In the genomic region with DNA sequence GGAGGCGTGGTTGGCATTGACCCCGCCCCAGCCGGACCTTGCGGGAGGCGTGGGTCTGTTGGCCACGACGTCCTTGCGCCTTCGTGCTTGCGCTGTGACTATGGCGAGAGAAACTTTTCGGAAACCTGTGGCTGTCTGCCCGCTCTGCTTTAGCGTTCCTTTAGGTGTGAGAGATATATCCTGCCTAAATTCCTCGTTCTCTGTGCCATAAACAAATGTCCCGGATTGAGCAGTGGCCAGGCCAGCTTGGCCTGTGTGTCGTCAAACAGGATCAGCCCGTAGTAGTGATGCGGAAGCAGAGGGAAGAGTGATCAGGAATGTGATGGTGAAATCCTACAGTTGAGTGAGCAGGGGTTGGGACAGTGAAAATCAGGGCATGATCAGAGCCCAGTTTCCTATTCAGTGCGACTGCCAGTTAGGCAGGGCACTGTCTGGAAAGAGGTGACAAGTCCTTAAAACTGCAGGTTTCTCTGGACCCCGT, we compare ENCODE assay signal across 8 mouse cellular contexts. TPM values are rescaled to one million over a fixed set of nuclear protein-coding genes. Genes with fewer than 3 reads are reported as not detected.
DNase-seq lines count a peak whose midpoint lies in the region; ATAC-seq and TF ChIP-seq lines count a peak whose summit lies in the region.

No protein-coding gene starts in this region.

- TF ChIP-seq POLR2A in MEL (IDR thresholded peaks at IDR 0.05; ENCODE audit: control insufficient read depth in 1 of 2, insufficient read depth in 1 of 2, low read depth in 1 of 2, low read length in 2 of 2, poor library complexity in 1 of 2): no peak

- peaks cover 10% of the 10 kb centered on the region for H3K79me2 ChIP-seq in MEL (ENCODE audit: control insufficient read depth, insufficient read depth, low read length, poor library complexity)

- no peaks in the 10 kb centered on the region for H3K36me3 ChIP-seq in heart, embryonic 11.5 days (ENCODE audit: control insufficient read depth, insufficient read depth, low read length)
- H3K36me3 ChIP-seq in MEL (ENCODE audit: control insufficient read depth in 1 of 2, insufficient read depth in 2 of 2, low read length in 2 of 2): peaks cover 0 to 19% of the 10 kb centered on the region in 2 experiments; a peak in 2 of 4 replicates
- H3K36me3 ChIP-seq in midbrain, embryonic 10.5 days: no peaks in the 10 kb centered on the region

- peak overlapping the region; percentile 77 for H3K9ac ChIP-seq in heart, embryonic 11.5 days (ENCODE audit: low read depth, low read length)
- H3K9ac ChIP-seq in MEL (ENCODE audit: control insufficient read depth, low read depth, low read length, poor library complexity, severe bottlenecking): no peak overlapping the region; the same call in 1 of the 2 replicates

- TF ChIP-seq CTCF in MEL (IDR thresholded peaks at IDR 0.05 in 2 of 3, conservative IDR thresholded peaks at IDR 0.05 in 1 of 3; ENCODE audit: control insufficient read depth in 1 of 3, insufficient read depth in 1 of 3, low read depth in 2 of 3, low read length in 3 of 3, poor library complexity in 1 of 3, severe bottlenecking in 1 of 3): no peak

- peak overlapping the region; percentile 100 for H3K4me2 ChIP-seq in heart, embryonic 11.5 days

- H3K4me1 ChIP-seq in heart, embryonic 11.5 days (ENCODE audit: control insufficient read depth, insufficient read depth, low read length): peaks cover 22% of the 10 kb centered on the region
- peaks cover 22 to 32% of the 10 kb centered on the region in 2 experiments for H3K4me1 ChIP-seq in MEL (ENCODE audit: control insufficient read depth in 1 of 2, insufficient read depth in 2 of 2, low read length in 2 of 2)
- peaks cover 16% of the 10 kb centered on the region for H3K4me1 ChIP-seq in midbrain, embryonic 10.5 days

- WGBS in heart, embryonic 11.5 days (ENCODE audit: insufficient replicate concordance): 9% methylated on average over 21 of the region's 21 CpGs
- WGBS in midbrain, embryonic 10.5 days: 10% methylated on average over 21 of the region's 21 CpGs

- no peak for TF ChIP-seq RAD21 in MEL (IDR thresholded peaks at IDR 0.05; ENCODE audit: low read depth, low read length)

- no peak for DNase-seq in heart, adult 18-20 months
- DNase-seq in MEL (ENCODE audit: low read depth, low spot score): peak; percentile 35
- DNase-seq in midbrain, embryonic 10.5 days (ENCODE audit: low spot score): no peak
- no peak for DNase-seq in frontal cortex, postnatal 14 days (ENCODE audit: low spot score in 2 of 2)
- DNase-seq in adrenal gland, postnatal 10 days: no peak
- DNase-seq in spleen, postnatal 10 days (ENCODE audit: low spot score in 2 of 2): no peak

- no peak for TF ChIP-seq EP300 in MEL (IDR thresholded peaks at IDR 0.05; ENCODE audit: low read depth in 1 of 2, low read length in 2 of 2)

- H3K27me3 ChIP-seq in heart, embryonic 11.5 days (ENCODE audit: control insufficient read depth, insufficient read depth, low read length): peaks cover 38% of the 10 kb centered on the region
- H3K27me3 ChIP-seq in MEL (ENCODE audit: control insufficient read depth in 1 of 2, insufficient read depth in 2 of 2, low read length in 2 of 2): no peaks in the 10 kb centered on the region
- peaks cover 67% of the 10 kb centered on the region for H3K27me3 ChIP-seq in midbrain, embryonic 10.5 days (ENCODE audit: low read depth, poor library complexity, severe bottlenecking)

- no peak overlapping the region for H3K27ac ChIP-seq in heart, embryonic 11.5 days (ENCODE audit: low read depth, low read length)
- no peak overlapping the region for H3K27ac ChIP-seq in MEL (ENCODE audit: control insufficient read depth, low read depth, low read length)
- H3K27ac ChIP-seq in midbrain, embryonic 10.5 days (replicated peaks): peak overlapping the region; percentile 79

- H3K9me3 ChIP-seq in heart, embryonic 11.5 days (replicated peaks; ENCODE audit: control insufficient read depth, low read length): no peaks in the 10 kb centered on the region
- no peaks in the 10 kb centered on the region for H3K9me3 ChIP-seq in MEL (replicated peaks; ENCODE audit: insufficient read depth, low read length)
- no peaks in the 10 kb centered on the region for H3K9me3 ChIP-seq in midbrain, embryonic 10.5 days (replicated peaks)

- ATAC-seq in heart, embryonic 11.5 days (replicated peaks; ENCODE audit: insufficient number of reproducible peaks, low FRiP score, low TSS enrichment): 0 out of 2 replicates have a peak, but pooled peaks have one; percentile 27
- ATAC-seq in granulocyte monocyte progenitor cell, adult 5-6 weeks (replicated peaks; ENCODE audit: poor library complexity, severe bottlenecking): peak; percentile 61

- peak overlapping the region; percentile 59 for H3K4me3 ChIP-seq in heart, embryonic 11.5 days (ENCODE audit: low read depth, low read length)
- peak overlapping the region; percentile 82 to 89 for H3K4me3 ChIP-seq in MEL (ENCODE audit: control insufficient read depth in 1 of 2, insufficient read depth in 1 of 2, low read depth in 2 of 2, low read length in 2 of 2)
- peak overlapping the region; percentile 70 for H3K4me3 ChIP-seq in midbrain, embryonic 10.5 days

TF ChIP-seq in MEL, 35 proteins besides CTCF, POLR2A, EP300 and RAD21 (continues in another document):
- TF ChIP-seq TBP (IDR thresholded peaks at IDR 0.05; ENCODE audit: low read depth, low read length): no peak
- no peak for TF ChIP-seq TCF12 (IDR thresholded peaks at IDR 0.05; ENCODE audit: low read depth, low read length)
- TF ChIP-seq NRF1 (IDR thresholded peaks at IDR 0.05; ENCODE audit: insufficient read depth, low read depth, low read length, poor library complexity, severe bottlenecking): no peak
- TF ChIP-seq MYC (IDR thresholded peaks at IDR 0.05; ENCODE audit: low read depth, low read length): no peak
- no peak for TF ChIP-seq POLR2AphosphoS2 (IDR thresholded peaks at IDR 0.05; ENCODE audit: low read length)
- no peak for TF ChIP-seq POLR2AphosphoS5 (IDR thresholded peaks at IDR 0.05; ENCODE audit: borderline replicate concordance, low read depth, low read length)

RNA-seq across cellular contexts. Expression of a gene that starts 0.4 kb away (rescaled TPM):
- polyA plus RNA-seq in heart, embryonic 11.5 days (2014; fragmentation: Nextera tagmentation; extraction: Ambion mirVana): 39.2 and 42.8 TPM in 2 replicates
- 10 to 100 TPM; 45.7 to 53.8 TPM for total RNA-seq in heart, adult 18-20 months (2021)
- 71.9 and 78.1 TPM in 2 replicates for total RNA-seq in MEL (2012; rRNA removed)
- 100 to 1,000 TPM in 1 of 2 experiments, not detected in 1; 131 TPM for polyA plus RNA-seq in MEL (2012; ENCODE audit: insufficient read depth in 1 of 2, insufficient read length in 2 of 2, low read depth in 1 of 2, low replicate concordance in 2 of 2, missing spikeins in 1 of 2)
- total RNA-seq in granulocyte monocyte progenitor cell, adult 5-6 weeks (2014; fragmentation: Nextera tagmentation): 45.1 and 55.0 TPM in 2 replicates
- total RNA-seq in granulocyte monocyte progenitor cell, adult 5-6 weeks (2017): 24.4 and 29.9 TPM in 2 replicates
- 20.5 and 20.8 TPM in 2 replicates for polyA plus RNA-seq in midbrain, embryonic 10.5 days (2016; fragmentation: Nextera tagmentation; extraction: Ambion mirVana)
- 10 to 100 TPM; 33.2 to 36.6 TPM for total RNA-seq in adrenal gland, postnatal 10 days (2021)

RNA-seq across cellular contexts. Expression of a gene that starts 7.0 kb away (rescaled TPM):
- polyA plus RNA-seq in heart, embryonic 11.5 days (2014; fragmentation: Nextera tagmentation; extraction: Ambion mirVana): 9.4 and 10.3 TPM in 2 replicates
- 1 to 10 TPM; 5.8 to 7.5 TPM for total RNA-seq in heart, adult 18-20 months (2021)
- 3.8 and 3.9 TPM in 2 replicates for total RNA-seq in MEL (2012; rRNA removed)
- polyA plus RNA-seq in MEL (2012; ENCODE audit: insufficient read depth in 1 of 2, insufficient read length in 2 of 2, low read depth in 1 of 2, low replicate concordance in 2 of 2, missing spikeins in 1 of 2): 1 to 10 TPM in 1 of 2 experiments, not detected in 1; 7.1 TPM
- not detected in 2 replicates for total RNA-seq in granulocyte monocyte progenitor cell, adult 5-6 weeks (2014; fragmentation: Nextera tagmentation)
- not detected in 2 replicates for total RNA-seq in granulocyte monocyte progenitor cell, adult 5-6 weeks (2017)
- polyA plus RNA-seq in midbrain, embryonic 10.5 days (2016; fragmentation: Nextera tagmentation; extraction: Ambion mirVana): 21.9 and 22.2 TPM in 2 replicates
- total RNA-seq in adrenal gland, postnatal 10 days (2021): 10 to 100 TPM; 13.8 to 14.3 TPM

RNA-seq across cellular contexts. Expression of a gene that starts 21.6 kb away (rescaled TPM):
- polyA plus RNA-seq in heart, embryonic 11.5 days (2014; fragmentation: Nextera tagmentation; extraction: Ambion mirVana): 2.9 and 3.3 TPM in 2 replicates
- total RNA-seq in heart, adult 18-20 months (2021): 1 to 10 TPM in 1 of 2 experiments, under 1 TPM in 1; 0.47 to 1.1 TPM
- 8.4 and 10.2 TPM in 2 replicates for total RNA-seq in MEL (2012; rRNA removed)
- 10 to 100 TPM in 1 of 2 experiments, not detected in 1; 17.3 TPM for polyA plus RNA-seq in MEL (2012; ENCODE audit: insufficient read depth in 1 of 2, insufficient read length in 2 of 2, low read depth in 1 of 2, low replicate concordance in 2 of 2, missing spikeins in 1 of 2)
- not detected in 2 replicates for total RNA-seq in granulocyte monocyte progenitor cell, adult 5-6 weeks (2014; fragmentation: Nextera tagmentation)
- total RNA-seq in granulocyte monocyte progenitor cell, adult 5-6 weeks (2017): 0.22 TPM in 1 of 2 replicates, not detected in the other
- polyA plus RNA-seq in midbrain, embryonic 10.5 days (2016; fragmentation: Nextera tagmentation; extraction: Ambion mirVana): 38.8 and 55.4 TPM in 2 replicates
- total RNA-seq in adrenal gland, postnatal 10 days (2021): 1 to 10 TPM; 1.4 to 2.6 TPM

RNA-seq across cellular contexts. Expression of a gene that starts 33.8 kb away (rescaled TPM):
- polyA plus RNA-seq in heart, embryonic 11.5 days (2014; fragmentation: Nextera tagmentation; extraction: Ambion mirVana): 7.0 and 8.8 TPM in 2 replicates
- 1 to 10 TPM in 1 of 2 experiments, under 1 TPM in 1; 0.77 to 1.6 TPM for total RNA-seq in heart, adult 18-20 months (2021)
- total RNA-seq in MEL (2012; rRNA removed): 3.8 and 5.4 TPM in 2 replicates
- under 1 TPM in 1 of 2 experiments, not detected in 1; 0.85 TPM for polyA plus RNA-seq in MEL (2012; ENCODE audit: insufficient read depth in 1 of 2, insufficient read length in 2 of 2, low read depth in 1 of 2, low replicate concordance in 2 of 2, missing spikeins in 1 of 2)
- not detected in 2 replicates for total RNA-seq in granulocyte monocyte progenitor cell, adult 5-6 weeks (2014; fragmentation: Nextera tagmentation)
- 0.99 TPM in 1 of 2 replicates, not detected in the other for total RNA-seq in granulocyte monocyte progenitor cell, adult 5-6 weeks (2017)
- 4.2 and 4.7 TPM in 2 replicates for polyA plus RNA-seq in midbrain, embryonic 10.5 days (2016; fragmentation: Nextera tagmentation; extraction: Ambion mirVana)
- total RNA-seq in adrenal gland, postnatal 10 days (2021): 1 to 10 TPM; 2.0 to 2.4 TPM

RNA-seq across cellular contexts. Expression of a gene that starts 44.0 kb away (rescaled TPM):
- polyA plus RNA-seq in heart, embryonic 11.5 days (2014; fragmentation: Nextera tagmentation; extraction: Ambion mirVana): 107 and 110 TPM in 2 replicates
- total RNA-seq in heart, adult 18-20 months (2021): 10 to 100 TPM; 66.3 to 69.2 TPM
- 88.6 and 94.8 TPM in 2 replicates for total RNA-seq in MEL (2012; rRNA removed)
- 100 to 1,000 TPM in 1 of 2 experiments, not detected in 1; 143 TPM for polyA plus RNA-seq in MEL (2012; ENCODE audit: insufficient read depth in 1 of 2, insufficient read length in 2 of 2, low read depth in 1 of 2, low replicate concordance in 2 of 2, missing spikeins in 1 of 2)
- 57.1 and 86.7 TPM in 2 replicates for total RNA-seq in granulocyte monocyte progenitor cell, adult 5-6 weeks (2014; fragmentation: Nextera tagmentation)
- total RNA-seq in granulocyte monocyte progenitor cell, adult 5-6 weeks (2017): 33.1 and 33.4 TPM in 2 replicates
- polyA plus RNA-seq in midbrain, embryonic 10.5 days (2016; fragmentation: Nextera tagmentation; extraction: Ambion mirVana): 106 and 111 TPM in 2 replicates
- total RNA-seq in adrenal gland, postnatal 10 days (2021): 10 to 100 TPM; 77.2 to 81.7 TPM
